Mouse (Mus musculus): ENCODE measurements around the gene Ppm1m. TPM values are rescaled to one million over a fixed set of nuclear protein-coding genes. Genes with fewer than 3 reads are reported as not detected.

Ppm1m gene
- 12.0 and 19.9 TPM in 2 replicates for total RNA-seq (2017)

- no peak; a peak in 1 of 4 replicates for ATAC-seq (replicated peaks in 1 of 2; ENCODE audit: insufficient read depth in 1 of 2, low FRiP score in 2 of 2, low TSS enrichment in 1 of 2, low read depth in 1 of 2, poor library complexity in 2 of 2, severe bottlenecking in 2 of 2)
Measured at GRCm38 (mm10) chr9:106199535-106200272, at the start of gene Ppm1m. Gene Ppm1m (minus strand): TSS chr9:106199746.

GRCm38 (mm10) chr9:106242813-106243488 lies 43.4 kb upstream of the Ppm1m start:
- ATAC-seq (replicated peaks in 1 of 2; ENCODE audit: insufficient read depth in 1 of 2, low FRiP score in 2 of 2, low TSS enrichment in 1 of 2, low read depth in 1 of 2, poor library complexity in 2 of 2, severe bottlenecking in 2 of 2), result peak; percentile 62 to 67

GRCm38 (mm10) chr9:106241541-106242164 lies 42.1 kb upstream of the Ppm1m start:
- no peak for ATAC-seq (replicated peaks in 1 of 2; ENCODE audit: insufficient read depth in 1 of 2, low FRiP score in 2 of 2, low TSS enrichment in 1 of 2, low read depth in 1 of 2, poor library complexity in 2 of 2, severe bottlenecking in 2 of 2)

GRCm38 (mm10) chr9:106237878-106238277 lies 38.3 kb upstream of the Ppm1m start:
- no peak for ATAC-seq (replicated peaks in 1 of 2; ENCODE audit: insufficient read depth in 1 of 2, low FRiP score in 2 of 2, low TSS enrichment in 1 of 2, low read depth in 1 of 2, poor library complexity in 2 of 2, severe bottlenecking in 2 of 2)

DNA sequence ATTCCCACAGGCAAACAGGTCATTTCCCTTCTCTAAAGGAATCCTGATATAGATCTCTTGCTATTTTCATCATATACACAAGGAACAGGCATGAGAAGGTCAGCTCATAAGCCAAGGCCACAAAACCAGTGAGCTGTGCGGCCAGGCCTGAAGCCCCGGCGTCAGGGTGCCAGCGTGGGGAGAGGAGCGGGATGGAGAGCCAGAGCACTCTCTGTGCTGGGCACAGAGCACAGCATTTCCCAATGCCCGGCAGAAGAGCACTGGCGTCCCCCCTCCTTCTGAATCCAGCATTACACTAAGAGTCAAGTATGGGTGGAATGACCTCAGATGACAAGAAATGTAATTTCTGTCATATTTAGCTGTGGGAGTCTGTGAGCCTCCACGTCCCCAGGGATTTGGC lies 37.9 kb upstream of the Ppm1m start:
- ATAC-seq (replicated peaks in 1 of 2; ENCODE audit: insufficient read depth in 1 of 2, low FRiP score in 2 of 2, low TSS enrichment in 1 of 2, low read depth in 1 of 2, poor library complexity in 2 of 2, severe bottlenecking in 2 of 2), result no peak

DNA sequence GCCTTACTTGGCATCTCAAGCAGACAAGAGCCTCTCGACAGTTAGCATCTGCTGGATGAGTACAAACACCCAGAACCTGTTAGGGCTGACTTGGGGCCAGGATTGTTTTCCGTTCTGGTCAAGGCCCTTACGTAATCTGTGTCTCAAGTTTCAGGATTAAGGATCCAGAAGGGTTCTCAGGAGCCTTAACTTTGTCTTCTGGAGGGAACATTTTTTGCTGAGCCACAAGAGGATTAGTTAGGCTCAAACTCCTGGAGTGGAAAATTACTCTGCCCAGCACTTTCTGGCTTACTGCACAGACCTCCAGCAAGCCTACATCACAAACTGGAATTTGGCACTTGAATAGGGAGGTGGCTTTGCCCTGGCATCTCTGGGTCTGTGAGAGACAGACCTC lies 37.3 kb upstream of the Ppm1m start:
- ATAC-seq (replicated peaks in 1 of 2; ENCODE audit: insufficient read depth in 1 of 2, low FRiP score in 2 of 2, low TSS enrichment in 1 of 2, low read depth in 1 of 2, poor library complexity in 2 of 2, severe bottlenecking in 2 of 2), result no peak

DNA sequence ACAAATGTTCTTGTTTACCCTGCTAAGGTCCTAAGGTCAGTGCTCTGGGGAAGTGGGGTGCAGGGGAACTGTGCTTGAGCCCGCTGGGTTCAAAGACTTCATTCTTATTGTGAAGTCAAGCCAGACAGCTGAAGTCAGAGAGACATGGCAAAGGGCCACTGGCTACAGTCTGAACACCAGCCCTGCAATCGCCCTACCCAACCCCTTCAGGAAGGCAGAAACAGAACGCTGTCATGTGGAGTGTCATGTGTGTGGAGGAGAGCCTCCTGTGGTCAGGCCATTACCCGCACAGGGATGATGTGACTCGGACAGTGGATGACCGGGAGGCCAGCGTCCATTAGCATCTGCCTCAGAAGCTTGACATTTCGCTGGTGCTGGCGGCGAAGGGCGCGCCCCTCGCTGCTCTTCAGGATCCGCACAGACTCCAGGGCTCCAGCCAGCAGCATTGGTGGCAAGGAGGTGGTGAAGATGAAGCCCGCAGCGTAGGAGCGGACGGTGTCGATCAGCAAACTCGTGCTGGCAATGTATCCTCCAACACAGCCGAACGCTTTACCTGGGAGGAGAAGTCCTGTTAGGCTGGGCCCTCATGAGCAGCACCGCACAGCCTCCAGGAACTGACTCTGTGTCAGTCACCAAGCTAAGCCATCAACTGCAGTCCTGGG lies 36.7 kb upstream of the Ppm1m start:
- ATAC-seq (replicated peaks in 1 of 2; ENCODE audit: insufficient read depth in 1 of 2, low FRiP score in 2 of 2, low TSS enrichment in 1 of 2, low read depth in 1 of 2, poor library complexity in 2 of 2, severe bottlenecking in 2 of 2), result no peak

DNA sequence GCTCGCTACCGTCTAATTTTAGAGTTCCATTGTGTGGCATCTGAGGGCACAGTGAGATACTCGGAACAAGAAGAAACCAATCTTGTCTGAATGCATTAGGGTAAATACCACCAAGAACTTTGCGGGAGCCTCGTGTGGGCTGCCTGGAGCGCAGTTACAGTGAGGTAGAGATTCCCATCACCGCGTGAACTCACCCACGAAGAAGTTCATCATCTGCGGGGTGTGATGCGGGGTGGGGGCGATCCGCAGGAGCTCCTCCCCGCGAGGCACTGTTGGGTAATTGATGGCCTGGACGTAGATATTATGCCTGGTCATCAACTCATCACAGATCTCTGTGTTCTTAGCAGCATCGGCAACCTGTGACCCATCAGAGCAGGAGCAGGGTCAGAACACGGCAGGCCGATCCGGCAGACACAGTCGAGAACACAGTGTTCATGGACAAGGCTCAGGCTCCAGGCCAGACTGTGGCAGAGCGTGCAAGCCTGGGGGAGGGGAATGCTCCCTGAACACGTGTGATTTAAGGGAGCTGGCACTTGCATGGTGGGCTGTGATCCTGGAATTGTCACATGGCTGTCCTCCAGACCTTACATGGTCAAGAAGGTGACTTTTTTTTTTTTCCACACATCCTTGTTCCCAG lies 35.8 kb upstream of the Ppm1m start:
- ATAC-seq (replicated peaks in 1 of 2; ENCODE audit: insufficient read depth in 1 of 2, low FRiP score in 2 of 2, low TSS enrichment in 1 of 2, low read depth in 1 of 2, poor library complexity in 2 of 2, severe bottlenecking in 2 of 2), result no peak

DNA sequence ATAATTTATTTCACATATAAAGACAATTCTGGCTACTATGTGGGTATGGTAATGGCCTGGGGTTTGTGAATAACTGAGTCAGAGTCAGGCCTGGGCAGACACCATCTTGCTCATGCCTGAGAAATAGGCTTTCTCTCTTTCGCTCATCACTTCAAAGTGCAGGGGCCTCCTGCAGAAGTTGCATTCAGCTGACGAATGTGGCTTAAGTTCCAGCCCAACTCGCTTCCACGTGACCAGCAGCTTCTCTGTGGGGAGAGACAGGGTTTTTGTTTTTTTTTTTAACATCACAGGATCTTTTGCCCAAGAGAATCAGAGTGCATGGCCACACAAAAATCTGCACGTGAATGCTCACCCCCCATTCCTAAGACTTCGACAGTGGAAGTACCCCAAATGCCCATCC lies 34.4 kb upstream of the Ppm1m start:
- ATAC-seq (replicated peaks in 1 of 2; ENCODE audit: insufficient read depth in 1 of 2, low FRiP score in 2 of 2, low TSS enrichment in 1 of 2, low read depth in 1 of 2, poor library complexity in 2 of 2, severe bottlenecking in 2 of 2), result no peak

DNA sequence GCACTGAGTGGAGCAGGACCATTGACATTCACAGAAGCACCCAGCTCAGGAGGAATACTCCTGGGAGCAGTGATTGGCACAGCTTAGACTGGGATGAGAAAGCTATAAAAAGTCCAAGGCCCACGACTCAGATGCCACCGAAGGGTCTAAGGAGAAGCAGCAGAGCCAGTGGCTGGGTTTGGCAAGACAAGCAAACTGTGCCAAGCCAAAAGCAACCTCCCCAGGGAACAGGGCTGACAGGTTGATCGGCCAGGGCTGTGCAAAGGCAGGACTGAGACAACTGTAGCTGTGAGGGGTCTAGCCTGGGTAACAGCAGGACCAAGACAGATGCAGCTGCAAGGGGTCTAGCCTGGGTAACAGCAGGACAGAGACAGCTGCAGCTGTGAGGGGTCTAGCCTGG lies 33.4 kb upstream of the Ppm1m start:
- no peak for ATAC-seq (replicated peaks in 1 of 2; ENCODE audit: insufficient read depth in 1 of 2, low FRiP score in 2 of 2, low TSS enrichment in 1 of 2, low read depth in 1 of 2, poor library complexity in 2 of 2, severe bottlenecking in 2 of 2)

- ATAC-seq (replicated peaks in 1 of 2; ENCODE audit: insufficient read depth in 1 of 2, low FRiP score in 2 of 2, low TSS enrichment in 1 of 2, low read depth in 1 of 2, poor library complexity in 2 of 2, severe bottlenecking in 2 of 2), result no peak
Measured at GRCm38 (mm10) chr9:106231816-106232215, 32.3 kb upstream of the Ppm1m start.

GRCm38 (mm10) chr9:106231220-106231619 lies 31.7 kb upstream of the Ppm1m start:
- no peak for ATAC-seq (replicated peaks in 1 of 2; ENCODE audit: insufficient read depth in 1 of 2, low FRiP score in 2 of 2, low TSS enrichment in 1 of 2, low read depth in 1 of 2, poor library complexity in 2 of 2, severe bottlenecking in 2 of 2)

DNA sequence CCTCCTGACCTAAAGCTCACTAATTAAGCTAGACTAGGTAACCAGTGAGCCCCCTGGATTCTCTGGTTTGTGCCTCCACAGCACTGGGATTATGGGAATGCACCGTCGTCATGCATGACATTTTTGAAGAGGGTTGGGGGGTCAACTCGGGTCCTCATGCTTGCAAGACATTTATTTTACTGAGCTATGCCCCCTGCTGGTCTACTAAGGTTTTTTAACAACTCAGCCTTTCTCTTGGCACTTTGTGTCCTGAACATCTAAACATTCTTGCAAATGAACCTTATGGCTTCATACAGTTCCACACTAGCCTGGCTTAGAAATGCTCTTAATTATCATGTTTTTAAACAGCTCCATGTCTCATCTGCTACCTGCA lies 31.2 kb upstream of the Ppm1m start:
- no peak for ATAC-seq (replicated peaks in 1 of 2; ENCODE audit: insufficient read depth in 1 of 2, low FRiP score in 2 of 2, low TSS enrichment in 1 of 2, low read depth in 1 of 2, poor library complexity in 2 of 2, severe bottlenecking in 2 of 2)

DNA sequence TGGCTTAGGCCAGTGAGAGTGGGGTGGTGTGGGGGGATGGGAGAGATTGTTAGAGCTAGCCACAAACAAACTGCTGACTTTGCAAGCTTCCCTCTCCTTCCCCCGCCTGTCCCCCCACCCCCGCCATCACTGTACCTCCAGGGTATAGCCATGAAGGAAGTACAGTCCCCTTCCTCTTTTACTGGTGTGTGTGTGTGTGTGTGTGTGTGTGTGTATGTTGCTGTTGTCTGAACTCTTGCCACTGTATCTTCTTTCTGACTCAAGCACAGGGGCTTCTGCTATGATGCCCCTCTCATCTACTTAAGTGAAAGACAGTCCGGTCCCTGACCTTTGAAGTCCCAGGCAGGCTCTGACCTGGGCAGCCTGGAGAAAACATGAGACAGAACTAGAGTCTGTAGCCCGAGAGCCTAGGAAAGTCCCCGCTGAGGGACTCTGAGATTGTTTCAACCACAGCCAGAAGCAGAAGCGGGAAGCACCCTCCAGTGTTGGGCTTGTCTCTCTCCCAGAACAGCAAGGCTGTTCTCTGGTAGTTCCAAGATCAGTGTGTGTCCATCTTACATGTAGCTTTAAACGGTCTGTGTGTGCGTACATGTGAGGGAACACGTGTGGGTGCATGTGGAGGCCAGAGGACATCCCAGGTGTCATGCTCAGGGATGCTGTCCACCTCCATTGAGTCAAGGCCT lies 30.6 kb upstream of the Ppm1m start:
- ATAC-seq (replicated peaks in 1 of 2; ENCODE audit: insufficient read depth in 1 of 2, low FRiP score in 2 of 2, low TSS enrichment in 1 of 2, low read depth in 1 of 2, poor library complexity in 2 of 2, severe bottlenecking in 2 of 2), result peak; percentile 54 to 59

GRCm38 (mm10) chr9:106227790-106228429 lies 28.4 kb upstream of the Ppm1m start:
- ATAC-seq (replicated peaks in 1 of 2; ENCODE audit: insufficient read depth in 1 of 2, low FRiP score in 2 of 2, low TSS enrichment in 1 of 2, low read depth in 1 of 2, poor library complexity in 2 of 2, severe bottlenecking in 2 of 2), result no peak

DNA sequence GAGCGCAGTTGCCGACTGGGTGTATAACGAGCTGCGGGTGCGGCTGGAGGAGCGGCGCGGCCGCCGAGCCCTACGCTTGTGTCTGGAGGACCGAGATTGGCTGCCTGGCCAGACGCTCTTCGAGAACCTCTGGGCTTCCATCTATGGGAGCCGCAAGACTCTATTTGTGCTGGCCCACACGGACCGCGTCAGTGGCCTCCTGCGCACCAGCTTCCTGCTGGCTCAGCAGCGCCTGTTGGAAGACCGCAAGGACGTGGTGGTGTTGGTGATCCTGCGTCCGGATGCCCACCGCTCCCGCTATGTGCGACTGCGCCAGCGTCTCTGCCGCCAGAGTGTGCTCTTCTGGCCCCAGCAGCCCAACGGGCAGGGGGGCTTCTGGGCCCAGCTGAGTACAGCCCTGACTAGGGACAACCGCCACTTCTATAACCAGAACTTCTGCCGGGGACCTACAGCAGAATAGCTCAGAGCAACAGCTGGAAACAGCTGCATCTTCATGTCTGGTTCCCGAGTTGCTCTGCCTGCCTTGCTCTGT lies 26.7 kb upstream of the Ppm1m start:
- peak; percentile 42 to 67 for ATAC-seq (replicated peaks in 1 of 2; ENCODE audit: insufficient read depth in 1 of 2, low FRiP score in 2 of 2, low TSS enrichment in 1 of 2, low read depth in 1 of 2, poor library complexity in 2 of 2, severe bottlenecking in 2 of 2)
